Mouse (Mus musculus): ENCODE data around the gene Jagn1. TPM values are rescaled to one million over a fixed set of nuclear protein-coding genes. Genes with fewer than 3 reads are reported as not detected.
A peak's percentile ranks its signal among the peaks of the same experiment; 100 is the strongest.

Gene Jagn1
- polyA plus RNA-seq, 1 experiment from 2014 or later: 30.1 TPM

DNA sequence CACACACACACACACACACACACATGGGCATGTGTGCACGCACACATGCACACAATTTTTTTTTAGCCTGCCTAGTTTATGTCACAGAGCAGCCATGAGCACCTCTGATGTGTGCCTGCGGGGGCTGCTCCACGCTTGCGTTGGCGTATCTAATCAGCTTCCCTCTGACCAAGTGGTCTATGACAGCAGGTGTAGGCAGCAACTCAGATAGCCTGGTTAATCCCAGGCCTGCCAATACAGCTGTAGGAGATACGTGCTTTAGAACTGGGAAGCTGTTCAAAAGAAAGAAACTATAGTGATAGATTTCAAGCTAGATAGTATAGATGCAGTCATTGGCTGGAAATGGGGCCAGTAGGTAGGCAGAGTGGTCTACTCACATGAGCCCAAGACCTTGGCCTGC is 31.3 kb downstream of the Jagn1 start:
- no peak for ATAC-seq (ENCODE audit: low read depth)
- Histone ChIP-seq H3K27me3 (ENCODE audit: control insufficient read depth, insufficient read depth, low read depth, low read length) (peaks cover 20% of the 10 kb centered on the region), H3K9ac (ENCODE audit: low read depth, low read length) (no peak overlapping the region), H3K9me3 (replicated peaks; ENCODE audit: control insufficient read depth, low read length) (no peaks in the 10 kb centered on the region), H3K4me2 (ENCODE audit: low read depth, low read length) (no peak overlapping the region), H3K4me3 (ENCODE audit: low read depth, low read length) (no peak overlapping the region), H3K4me1 (ENCODE audit: control insufficient read depth, low read depth, low read length) (peaks cover 8% of the 10 kb centered on the region), H3K27ac (ENCODE audit: low read length) (no peak overlapping the region), H3K36me3 (ENCODE audit: control insufficient read depth, insufficient read depth) (no peaks in the 10 kb centered on the region)
- WGBS (ENCODE audit: insufficient replicate concordance): 56% methylated on average over 6 of the region's 6 CpGs

DNA sequence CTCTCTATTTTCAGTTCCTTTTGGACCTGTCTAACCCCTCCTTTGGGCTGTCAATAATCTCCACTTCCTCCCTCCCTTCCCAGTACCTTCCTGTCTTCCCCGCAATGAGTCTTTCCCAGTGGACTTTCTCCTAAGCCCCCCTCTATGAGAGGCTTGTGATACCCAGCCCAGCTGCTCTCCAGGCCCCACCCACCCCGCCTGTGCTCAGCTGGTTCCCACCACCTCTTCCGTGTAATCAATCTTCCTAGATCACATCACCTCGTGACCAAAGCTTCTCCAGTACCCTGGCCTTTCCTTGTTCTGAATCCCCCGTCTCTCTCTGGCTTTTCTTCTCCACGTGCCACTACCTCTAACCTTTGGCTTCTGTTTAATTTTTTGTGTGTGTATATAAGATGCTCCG is 35.0 kb downstream of the Jagn1 start:
- no peak for ATAC-seq (ENCODE audit: low read depth)
- WGBS (ENCODE audit: insufficient replicate concordance): 35% methylated on average over 7 of the region's 7 CpGs
- no peak overlapping the region for H3K4me2 ChIP-seq (ENCODE audit: low read depth, low read length)
- H3K27ac ChIP-seq (ENCODE audit: low read length): no peak overlapping the region
- no peaks in the 10 kb centered on the region for H3K9me3 ChIP-seq (replicated peaks; ENCODE audit: control insufficient read depth, low read length)
- H3K4me1 ChIP-seq (ENCODE audit: control insufficient read depth, low read depth, low read length): peaks cover 3% of the 10 kb centered on the region
- H3K27me3 ChIP-seq (ENCODE audit: control insufficient read depth, insufficient read depth, low read depth, low read length): peaks cover under 1% of the 10 kb centered on the region; the same call in 1 of the 2 replicates
- H3K9ac ChIP-seq (ENCODE audit: low read depth, low read length): no peak overlapping the region
- H3K4me3 ChIP-seq (ENCODE audit: low read depth, low read length): no peak overlapping the region
- no peaks in the 10 kb centered on the region for H3K36me3 ChIP-seq (ENCODE audit: control insufficient read depth, insufficient read depth)

- H3K4me1 ChIP-seq (ENCODE audit: control insufficient read depth, low read depth, low read length): peaks cover 13% of the 10 kb centered on the region
- no peak overlapping the region for H3K27ac ChIP-seq (ENCODE audit: low read length)
- H3K27me3 ChIP-seq (ENCODE audit: control insufficient read depth, insufficient read depth, low read depth, low read length): peaks cover 2% of the 10 kb centered on the region; the same call in 1 of the 2 replicates
- no peak overlapping the region for H3K9ac ChIP-seq (ENCODE audit: low read depth, low read length)
- no peak for ATAC-seq (ENCODE audit: low read depth)
- H3K4me2 ChIP-seq (ENCODE audit: low read depth, low read length): no peak overlapping the region
- H3K9me3 ChIP-seq (replicated peaks; ENCODE audit: control insufficient read depth, low read length): no peaks in the 10 kb centered on the region
- H3K36me3 ChIP-seq (ENCODE audit: control insufficient read depth, insufficient read depth): no peaks in the 10 kb centered on the region
- H3K4me3 ChIP-seq (ENCODE audit: low read depth, low read length): no peak overlapping the region
- whole genome bisulfite sequencing (ENCODE audit: insufficient replicate concordance): 67% methylated on average over 10 of the region's 10 CpGs
Observed at GRCm38 (mm10) chr6:113478906-113479305, 36.5 kb downstream of the Jagn1 start.

GRCm38 (mm10) chr6:113480555-113481373 is 38.4 kb downstream of the Jagn1 start:
- H3K36me3 ChIP-seq (ENCODE audit: control insufficient read depth, insufficient read depth): no peaks in the 10 kb centered on the region
- H3K4me1 ChIP-seq (ENCODE audit: control insufficient read depth, low read depth, low read length): peaks cover 16% of the 10 kb centered on the region
- peaks cover 2% of the 10 kb centered on the region; the same call in 1 of the 2 replicates for H3K27me3 ChIP-seq (ENCODE audit: control insufficient read depth, insufficient read depth, low read depth, low read length)
- H3K27ac ChIP-seq (ENCODE audit: low read length): no peak overlapping the region
- no peak overlapping the region for H3K4me2 ChIP-seq (ENCODE audit: low read depth, low read length)
- H3K9ac ChIP-seq (ENCODE audit: low read depth, low read length): no peak overlapping the region
- H3K4me3 ChIP-seq (ENCODE audit: low read depth, low read length): no peak overlapping the region
- no peak for ATAC-seq (ENCODE audit: low read depth)
- H3K9me3 ChIP-seq (replicated peaks; ENCODE audit: control insufficient read depth, low read length): no peaks in the 10 kb centered on the region
- WGBS (ENCODE audit: insufficient replicate concordance): 60% methylated on average over 18 of the region's 18 CpGs

GRCm38 (mm10) chr6:113482477-113483099 is 40.2 kb downstream of the Jagn1 start:
- Histone ChIP-seq H3K9me3 (replicated peaks; ENCODE audit: control insufficient read depth, low read length) (no peaks in the 10 kb centered on the region), H3K9ac (ENCODE audit: low read depth, low read length) (peak overlapping the region; percentile 55), H3K4me1 (ENCODE audit: control insufficient read depth, low read depth, low read length) (peaks cover 26% of the 10 kb centered on the region), H3K4me2 (ENCODE audit: low read depth, low read length) (peak overlapping the region; percentile 98), H3K27ac (ENCODE audit: low read length) (peak overlapping the region; percentile 47; the same call in 1 of the 2 replicates), H3K27me3 (ENCODE audit: control insufficient read depth, insufficient read depth, low read depth, low read length) (peaks cover 2% of the 10 kb centered on the region; the same call in 1 of the 2 replicates), H3K4me3 (ENCODE audit: low read depth, low read length) (peak overlapping the region; percentile 74), H3K36me3 (ENCODE audit: control insufficient read depth, insufficient read depth) (no peaks in the 10 kb centered on the region)
- WGBS (ENCODE audit: insufficient replicate concordance): 2% methylated on average over 65 of the region's 65 CpGs
- ATAC-seq (ENCODE audit: low read depth): peak; percentile 35

DNA sequence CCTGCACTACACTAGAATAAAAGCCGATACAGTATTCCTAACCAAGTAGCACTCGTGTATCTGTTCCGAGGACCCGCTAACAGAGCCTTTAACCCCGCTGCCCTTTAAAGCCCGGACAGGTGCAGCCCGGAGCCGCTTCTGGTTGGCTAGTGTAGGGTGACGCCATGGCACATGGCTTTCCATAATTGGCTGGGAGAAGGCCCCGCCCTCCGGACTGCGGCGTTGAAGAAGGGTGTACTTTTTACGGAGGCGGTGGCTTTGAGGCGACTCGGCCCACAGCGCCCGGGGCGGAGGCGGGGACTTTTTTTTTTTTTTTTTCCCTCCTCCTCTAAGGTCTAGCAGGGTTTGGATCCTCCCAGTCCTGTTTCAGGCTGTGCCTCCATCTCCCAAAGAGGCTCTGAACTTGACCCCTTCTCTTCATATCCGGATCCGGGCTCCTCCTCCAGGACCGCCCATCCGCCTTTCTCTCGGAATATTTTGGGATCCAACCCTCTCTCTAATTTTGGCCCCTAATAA is 40.8 kb downstream of the Jagn1 start, which contains the start of gene Creld1:
TSS of gene Creld1 (plus strand) at position 198 of the 516 bp plus-strand sequence.
- Histone ChIP-seq H3K36me3 (ENCODE audit: control insufficient read depth, insufficient read depth) (no peaks in the 10 kb centered on the region), H3K27ac (ENCODE audit: low read length) (peak within 1 kb of the TSS; percentile 53), H3K4me2 (ENCODE audit: low read depth, low read length) (peak within 1 kb of the TSS; percentile 98), H3K4me3 (ENCODE audit: low read depth, low read length) (peak within 1 kb of the TSS; percentile 74), H3K9ac (ENCODE audit: low read depth, low read length) (peak within 1 kb of the TSS; percentile 71), H3K4me1 (ENCODE audit: control insufficient read depth, low read depth, low read length) (peaks cover 28% of the 10 kb centered on the region), H3K27me3 (ENCODE audit: control insufficient read depth, insufficient read depth, low read depth, low read length) (peaks cover 2% of the 10 kb centered on the region; the same call in 1 of the 2 replicates), H3K9me3 (replicated peaks; ENCODE audit: control insufficient read depth, low read length) (no peaks in the 10 kb centered on the region)
- under 1% methylated on average over 26 of the region's 26 CpGs for WGBS (ENCODE audit: insufficient replicate concordance)
- ATAC-seq (ENCODE audit: low read depth): peak; percentile 97

DNA sequence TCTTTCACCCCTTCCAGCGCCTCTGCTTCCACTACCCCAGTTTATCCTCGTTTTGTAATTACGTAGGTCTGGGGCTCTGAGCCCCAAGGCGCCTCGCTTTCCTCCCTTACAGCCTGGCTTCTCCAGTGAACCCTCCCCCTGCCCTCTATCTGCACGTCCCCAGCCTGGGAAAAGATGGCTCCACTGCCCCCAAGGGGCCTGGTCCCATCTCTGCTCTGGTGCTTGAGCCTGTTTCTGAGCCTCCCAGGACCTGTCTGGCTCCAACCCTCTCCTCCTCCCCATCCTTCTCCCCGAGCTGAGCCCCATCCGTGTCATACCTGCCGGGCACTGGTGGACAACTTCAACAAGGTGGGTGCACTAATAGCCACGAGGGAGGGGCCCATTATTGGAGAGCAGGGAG is 41.4 kb downstream of the Jagn1 start:
- Histone ChIP-seq H3K4me3 (ENCODE audit: low read depth, low read length) (peak overlapping the region; percentile 74), H3K27me3 (ENCODE audit: control insufficient read depth, insufficient read depth, low read depth, low read length) (peaks cover 2% of the 10 kb centered on the region; the same call in 1 of the 2 replicates), H3K9ac (ENCODE audit: low read depth, low read length) (peak overlapping the region; percentile 71), H3K36me3 (ENCODE audit: control insufficient read depth, insufficient read depth) (no peaks in the 10 kb centered on the region), H3K4me2 (ENCODE audit: low read depth, low read length) (peak overlapping the region; percentile 98), H3K27ac (ENCODE audit: low read length) (peak overlapping the region; percentile 53), H3K9me3 (replicated peaks; ENCODE audit: control insufficient read depth, low read length) (no peaks in the 10 kb centered on the region), H3K4me1 (ENCODE audit: control insufficient read depth, low read depth, low read length) (peaks cover 28% of the 10 kb centered on the region)
- no peak for ATAC-seq (ENCODE audit: low read depth)
- WGBS (ENCODE audit: insufficient replicate concordance): 13% methylated on average over 10 of the region's 10 CpGs

GRCm38 (mm10) chr6:113487125-113487576 is 44.8 kb downstream of the Jagn1 start:
- H3K9ac ChIP-seq (ENCODE audit: low read depth, low read length): no peak overlapping the region
- H3K36me3 ChIP-seq (ENCODE audit: control insufficient read depth, insufficient read depth): no peaks in the 10 kb centered on the region
- no peaks in the 10 kb centered on the region for H3K9me3 ChIP-seq (replicated peaks; ENCODE audit: control insufficient read depth, low read length)
- H3K4me2 ChIP-seq (ENCODE audit: low read depth, low read length): no peak overlapping the region
- ATAC-seq (ENCODE audit: low read depth): no peak
- 34% methylated on average over 7 of the region's 7 CpGs for WGBS (ENCODE audit: insufficient replicate concordance)
- peaks cover 2% of the 10 kb centered on the region; the same call in 1 of the 2 replicates for H3K27me3 ChIP-seq (ENCODE audit: control insufficient read depth, insufficient read depth, low read depth, low read length)
- peak overlapping the region; percentile 27; the same call in 1 of the 2 replicates for H3K27ac ChIP-seq (ENCODE audit: low read length)
- no peak overlapping the region for H3K4me3 ChIP-seq (ENCODE audit: low read depth, low read length)
- peaks cover 26% of the 10 kb centered on the region for H3K4me1 ChIP-seq (ENCODE audit: control insufficient read depth, low read depth, low read length)
